Mouse (Mus musculus) forebrain, postnatal 0 days (tissue): ENCODE results near the gene Spg21. TPM values are rescaled to one million over a fixed set of nuclear protein-coding genes. Genes with fewer than 3 reads are reported as not detected.

Experiments used
- ATAC-seq: fragments of 200-750 bp; cut with Nextera tagmentation; 2 replicates; pipeline ENCODE4 v1.8.0; 2017; ENCODE audit warnings: mild to moderate bottlenecking, moderate library complexity
- DNase-seq: peaks from one replicate; pipeline ENCODE4 v3.0.0-alpha.2; 2015
- H3K27ac ChIP-seq: fragments of 300-500 bp; sonication (generic); 2 replicates; pipeline ENCODE4 v1.5.1; 2014; ENCODE audit warnings: low read depth, mild to moderate bottlenecking, antibody characterized with exemption, low read length, moderate library complexity, mixed read lengths
- H3K27me3 ChIP-seq: fragments of 300-500 bp; sonication (generic); 2 replicates; pipeline ENCODE4 v1.6.1; 2014; ENCODE audit warnings: mild to moderate bottlenecking, low read length, mixed read lengths; ENCODE audit not compliant: insufficient read depth
- H3K36me3 ChIP-seq: fragments of 300-500 bp; sonication (generic); 2 replicates; pipeline ENCODE4 v1.6.1; 2014; ENCODE audit warnings: mild to moderate bottlenecking, moderate library complexity; ENCODE audit not compliant: insufficient read depth
- H3K4me1 ChIP-seq: fragments of 300-500 bp; sonication (generic); 2 replicates; pipeline ENCODE4 v1.6.1; 2014; ENCODE audit warnings: antibody characterized with exemption; ENCODE audit not compliant: insufficient read depth
- H3K4me2 ChIP-seq: fragments of 300-500 bp; sonication (generic); 2 replicates; pipeline ENCODE4 v1.6.1; 2014; ENCODE audit warnings: low read depth, mild to moderate bottlenecking, moderate library complexity
- H3K4me3 ChIP-seq: fragments of 300-500 bp; sonication (generic); 2 replicates; pipeline ENCODE4 v1.5.1; 2014; ENCODE audit warnings: low read depth, low read length, mixed read lengths
- H3K9ac ChIP-seq: fragments of 300-500 bp; sonication (generic); 2 replicates; pipeline ENCODE4 v1.6.1; 2014; ENCODE audit warnings: mild to moderate bottlenecking
- H3K9me3 ChIP-seq: fragments of 300-500 bp; sonication (generic); 2 replicates; pipeline ENCODE4 v1.6.1; 2016; ENCODE audit warnings: low read length
- CTCF ChIP-seq: sonication (generic); IDR thresholded peaks from 2 replicates; pipeline ENCODE4 v1.5.1; 2016; ENCODE audit warnings: antibody characterized with exemption, control low read depth, low read depth
- WGBS: fragments of 180-500 bp; shearing (Covaris S2); extraction: QIAGEN DNeasy Blood & Tissue Kit; methylation state at CpG from one replicate; pipeline ENCODE4 v1.1.7; 2014; 5-methylcytosine and 5-hydroxymethylcytosine counted together
- polyA plus RNA-seq: library from polyadenylated mRNA; unstranded; fragments of >200 nt; fragmentation: Nextera tagmentation; extraction: Ambion mirVana; gene quantifications from 2 replicates; pipeline ENCODE4 v1.2.1, GENCODE M21; 2015
- total RNA-seq: library from RNA; depleted of rRNA; stranded (reverse); fragments of >200 nt; gene quantifications from 2 replicates; pipeline ENCODE4 v1.2.3, GENCODE M21; 2014; rRNA removed

Spg21 gene
- total and polyA plus RNA-seq, 2 experiments from 2014 or later, result 62.0 to 121 TPM

GRCm38 (mm10) chr9:65535191-65535722 is 74.5 kb downstream of the Spg21 start:
- Histone ChIP-seq H3K9ac (no peak overlapping the region), H3K4me2 (no peak overlapping the region), H3K9me3 (no peaks in the 10 kb centered on the region), H3K36me3 (no peaks in the 10 kb centered on the region), H3K4me1 (no peaks in the 10 kb centered on the region), H3K27me3 (no peaks in the 10 kb centered on the region), H3K4me3 (no peak overlapping the region), H3K27ac (no peak overlapping the region)
- 83% methylated on average over 3 of the region's 3 CpGs for WGBS
- DNase-seq (no peak), ATAC-seq (no peak)
- no peak for TF ChIP-seq CTCF

GRCm38 (mm10) chr9:65535789-65536469 is 75.2 kb downstream of the Spg21 start:
- Histone ChIP-seq H3K9ac (no peak overlapping the region), H3K9me3 (no peaks in the 10 kb centered on the region), H3K36me3 (no peaks in the 10 kb centered on the region), H3K4me1 (no peaks in the 10 kb centered on the region), H3K27me3 (no peaks in the 10 kb centered on the region), H3K27ac (no peak overlapping the region), H3K4me2 (no peak overlapping the region), H3K4me3 (no peak overlapping the region)
- WGBS, result 86% methylated on average over 10 of the region's 11 CpGs
- no peak for TF ChIP-seq CTCF
- DNase-seq, result no peak
- no peak for ATAC-seq

GRCm38 (mm10) chr9:65536491-65536890 is 75.7 kb downstream of the Spg21 start:
- H3K27ac ChIP-seq, result no peak overlapping the region
- no peak for TF ChIP-seq CTCF
- H3K4me2 ChIP-seq, result no peak overlapping the region
- H3K4me3 ChIP-seq, result no peak overlapping the region
- H3K9ac ChIP-seq, result no peak overlapping the region
- DNase-seq (no peak), ATAC-seq (no peak)
- no peaks in the 10 kb centered on the region for H3K9me3 ChIP-seq
- H3K4me1 ChIP-seq, result no peaks in the 10 kb centered on the region
- H3K27me3 ChIP-seq, result no peaks in the 10 kb centered on the region
- 85% methylated on average over 4 of the region's 4 CpGs for WGBS
- no peaks in the 10 kb centered on the region for H3K36me3 ChIP-seq

Other genes with a start within 250 kb of the Spg21 start
- gene Cilp, start 195.8 kb upstream of the Spg21 start, total RNA-seq, result 0.14 and 0.46 TPM in 2 replicates
- gene Cilp, start 195.8 kb upstream of the Spg21 start, polyA plus RNA-seq, result 0.09 and 0.16 TPM in 2 replicates
- 34.9 and 39.0 TPM in 2 replicates for gene Clpx, start 166.7 kb upstream of the Spg21 start, total RNA-seq
- 34.4 and 38.7 TPM in 2 replicates for gene Clpx, start 166.7 kb upstream of the Spg21 start, polyA plus RNA-seq
- 21.8 and 22.0 TPM in 2 replicates for gene Pdcd7, start 114.8 kb upstream of the Spg21 start, total RNA-seq
- 8.5 and 9.2 TPM in 2 replicates for gene Pdcd7, start 114.8 kb upstream of the Spg21 start, polyA plus RNA-seq
- 3.5 and 7.4 TPM in 2 replicates for gene Ubap1l, start 99.9 kb upstream of the Spg21 start, total RNA-seq
- gene Ubap1l, start 99.9 kb upstream of the Spg21 start, polyA plus RNA-seq, result 0.29 and 0.59 TPM in 2 replicates
- gene Kbtbd13, start 69.3 kb upstream of the Spg21 start, total RNA-seq, result 1.6 and 1.7 TPM in 2 replicates
- gene Kbtbd13, start 69.3 kb upstream of the Spg21 start, polyA plus RNA-seq, result 0.68 and 0.83 TPM in 2 replicates
- gene Rasl12, start 62.4 kb upstream of the Spg21 start, total RNA-seq, result 7.5 and 8.2 TPM in 2 replicates
- gene Rasl12, start 62.4 kb upstream of the Spg21 start, polyA plus RNA-seq, result 4.2 and 4.6 TPM in 2 replicates
- gene Slc51b, start 38.0 kb upstream of the Spg21 start, total RNA-seq, result not detected in 2 replicates
- gene Slc51b, start 38.0 kb upstream of the Spg21 start, polyA plus RNA-seq, result not detected in 2 replicates
- gene Mtfmt, start 25.2 kb upstream of the Spg21 start, total RNA-seq, result 18.1 and 19.3 TPM in 2 replicates
- gene Mtfmt, start 25.2 kb upstream of the Spg21 start, polyA plus RNA-seq, result 13.7 and 19.0 TPM in 2 replicates
- gene Ankdd1a, start 59.2 kb downstream of the Spg21 start, total RNA-seq, result 3.3 TPM in 2 replicates
- gene Ankdd1a, start 59.2 kb downstream of the Spg21 start, polyA plus RNA-seq, result 0.25 and 0.50 TPM in 2 replicates
- 5.2 and 5.4 TPM in 2 replicates for gene Plekho2, start 119.1 kb downstream of the Spg21 start, total RNA-seq
- 3.1 and 4.0 TPM in 2 replicates for gene Plekho2, start 119.1 kb downstream of the Spg21 start, polyA plus RNA-seq
- 1.5 and 3.7 TPM in 2 replicates for gene Pif1, start 126.2 kb downstream of the Spg21 start, total RNA-seq
- 0.75 and 1.0 TPM in 2 replicates for gene Pif1, start 126.2 kb downstream of the Spg21 start, polyA plus RNA-seq
- gene Rbpms2, start 168.7 kb downstream of the Spg21 start, total RNA-seq, result 1.6 and 2.4 TPM in 2 replicates
- 2.8 and 3.3 TPM in 2 replicates for gene Rbpms2, start 168.7 kb downstream of the Spg21 start, polyA plus RNA-seq
- 284 and 301 TPM in 2 replicates for gene Oaz2, start 207.1 kb downstream of the Spg21 start, total RNA-seq
- 374 and 392 TPM in 2 replicates for gene Oaz2, start 207.1 kb downstream of the Spg21 start, polyA plus RNA-seq